Mouse (Mus musculus) naive thymus-derived CD4-positive, alpha-beta T cell, adult 5 months (primary cell): ENCODE results near the gene Gm12569. TPM values are rescaled to one million over a fixed set of nuclear protein-coding genes. Genes with fewer than 3 reads are reported as not detected.

ENCODE experiments used
- polyA plus RNA-seq: library from polyadenylated mRNA; unstranded; fragments of 100-300 nt; shearing (Covaris generic); gene quantifications from one replicate; pipeline ENCODE4 v1.2.1, GENCODE M21; 2017

Gene Gm12569
- not detected for polyA plus RNA-seq

GRCm38 (mm10) chr11:51220308-51220707, at the start of gene Gm12569:
Gene Gm12569 (plus strand): TSS chr11:51220473.

GRCm38 (mm10) chr11:51261680-51262219, 41.5 kb downstream of the Gm12569 start, which contains the start of gene Clk4:
Gene Clk4 (plus strand): TSS chr11:51261730.

DNA sequence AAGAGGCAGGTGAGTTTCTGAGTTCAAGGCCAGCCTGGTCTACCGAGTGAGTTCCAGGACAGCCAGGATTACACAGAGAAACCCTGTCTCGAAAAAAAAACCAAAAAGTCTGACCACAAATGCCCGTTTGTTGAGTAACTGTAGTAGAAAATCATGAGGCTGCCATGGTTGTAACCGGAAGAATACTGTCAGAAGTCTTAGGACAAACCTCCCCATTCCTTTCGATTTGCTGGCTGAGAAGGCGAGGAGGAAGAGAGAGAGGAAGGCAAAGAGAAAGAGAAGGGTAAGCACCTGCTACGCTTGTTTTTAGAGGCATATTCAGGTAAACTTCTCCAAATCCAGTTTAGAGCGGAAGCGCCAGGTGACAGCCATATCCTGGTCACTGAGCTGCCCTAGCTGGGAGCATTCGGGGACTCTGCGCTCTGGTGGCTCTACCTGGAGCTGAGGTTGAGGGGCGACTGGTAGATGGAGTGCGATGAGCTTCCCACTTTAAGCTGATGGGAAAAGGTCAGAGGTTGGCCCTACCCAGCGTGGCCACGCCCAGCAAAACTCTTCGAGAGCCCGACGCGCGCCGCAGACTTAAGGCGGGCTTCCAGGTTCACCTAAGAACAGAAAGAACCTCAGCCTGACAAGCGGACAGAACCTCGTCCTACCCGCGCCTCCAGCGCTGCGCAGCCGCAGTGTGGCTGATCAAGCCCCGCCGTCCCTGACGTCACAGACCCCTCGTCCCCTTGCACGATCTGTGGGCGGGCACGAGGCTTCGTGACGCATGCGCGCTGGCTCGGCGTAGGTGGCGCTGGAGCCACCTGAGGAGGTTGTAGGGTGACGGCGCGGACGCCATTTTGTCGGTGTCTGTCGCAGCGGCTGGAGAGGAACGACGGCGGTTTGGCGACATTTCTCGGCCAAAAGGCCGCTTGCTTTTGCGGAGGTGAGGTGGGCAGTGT, 42.3 kb downstream of the Gm12569 start, which contains the start of gene BC049762:
Gene BC049762, minus strand, starts transcription at position 705 of the 944 bp plus-strand sequence.

Other genes with a start within 250 kb of the Gm12569 start
- gene Olfr1377, start 238.5 kb upstream of the Gm12569 start, polyA plus RNA-seq: not detected
- not detected for gene Olfr51, start 216.9 kb upstream of the Gm12569 start, polyA plus RNA-seq
- not detected for gene Olfr54, start 206.2 kb upstream of the Gm12569 start, polyA plus RNA-seq
- gene Olfr1375, start 172.4 kb upstream of the Gm12569 start, polyA plus RNA-seq: not detected
- not detected for gene Zfp354a, start 161.2 kb upstream of the Gm12569 start, polyA plus RNA-seq
- gene Clk4, start 41.3 kb downstream of the Gm12569 start, polyA plus RNA-seq: 312 TPM
- not detected for gene BC049762, start 42.6 kb downstream of the Gm12569 start, polyA plus RNA-seq
- gene Col23a1, start 69.4 kb downstream of the Gm12569 start, polyA plus RNA-seq: not detected